Mouse (Mus musculus) CD4-positive, CD25-positive, alpha-beta regulatory T cell, adult 2 months (primary cell): ENCODE measurements around the gene Ythdf2.

Source experiments
- DNase-seq: peaks from one replicate; pipeline ENCODE4 v3.0.0-alpha.2; 2012; ENCODE audit warnings: low read depth, low spot score

Ythdf2 gene

DNA sequence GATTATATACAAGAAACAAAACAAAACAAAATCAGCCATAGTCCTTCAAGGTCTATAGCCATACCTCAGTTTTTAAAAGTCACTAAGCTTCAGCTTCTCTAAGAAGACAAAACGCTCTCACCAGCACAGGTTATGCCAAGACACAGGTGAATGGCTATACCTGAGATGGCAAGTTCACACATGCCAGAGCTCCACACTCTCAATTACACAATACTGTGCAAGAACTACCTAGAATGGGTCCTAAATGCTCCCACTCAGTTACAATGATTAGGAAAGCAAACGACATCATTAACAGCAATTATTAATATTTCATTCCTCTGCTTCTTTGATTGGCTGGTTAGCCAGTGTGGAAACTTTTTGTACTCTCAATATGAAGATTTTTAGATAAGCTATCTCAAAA lies 2.8 kb downstream of the Ythdf2 start:
- no peak for DNase-seq

DNA sequence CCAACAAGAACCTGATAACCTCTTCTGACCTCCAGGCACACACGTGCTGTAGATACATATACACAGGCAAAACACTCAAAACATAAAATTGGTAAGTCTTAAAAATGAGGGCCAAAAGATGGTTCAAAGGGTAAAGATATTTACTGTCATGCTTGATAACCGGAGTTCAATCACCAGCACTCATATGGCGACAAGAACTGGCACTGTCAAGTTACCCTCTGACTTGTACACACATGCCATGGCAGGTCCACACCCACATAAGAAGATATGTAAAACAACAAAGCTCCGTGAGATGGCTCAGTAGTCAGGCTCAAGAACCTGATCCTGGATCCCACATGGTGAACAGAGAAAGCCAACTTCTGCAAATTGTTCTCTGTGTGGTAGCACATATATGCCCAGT lies 4.8 kb downstream of the Ythdf2 start:
- no peak for DNase-seq

DNA sequence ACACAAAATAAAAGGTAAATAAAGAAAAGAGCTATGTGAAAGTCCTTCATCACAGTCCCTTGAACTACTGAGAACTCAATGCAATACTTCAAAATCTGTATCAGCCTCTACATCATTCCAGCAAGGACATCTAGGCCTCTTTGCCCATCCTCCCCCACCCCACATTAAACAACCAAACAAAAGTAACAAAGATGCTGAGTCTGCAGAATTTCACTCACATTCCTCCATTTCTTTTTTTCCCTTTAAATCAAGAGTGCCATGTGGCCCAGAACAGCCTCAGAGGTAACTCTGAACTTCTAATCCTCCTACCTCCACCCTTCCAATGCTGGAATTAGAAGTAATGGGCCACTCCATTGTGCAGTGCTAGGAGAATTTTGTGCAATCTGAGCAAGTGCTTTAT lies 13.3 kb downstream of the Ythdf2 start:
- no peak for DNase-seq

- peak; percentile 72 for DNase-seq
Measured at GRCm38 (mm10) chr4:132198285-132198712, 13.8 kb downstream of the Ythdf2 start.

DNA sequence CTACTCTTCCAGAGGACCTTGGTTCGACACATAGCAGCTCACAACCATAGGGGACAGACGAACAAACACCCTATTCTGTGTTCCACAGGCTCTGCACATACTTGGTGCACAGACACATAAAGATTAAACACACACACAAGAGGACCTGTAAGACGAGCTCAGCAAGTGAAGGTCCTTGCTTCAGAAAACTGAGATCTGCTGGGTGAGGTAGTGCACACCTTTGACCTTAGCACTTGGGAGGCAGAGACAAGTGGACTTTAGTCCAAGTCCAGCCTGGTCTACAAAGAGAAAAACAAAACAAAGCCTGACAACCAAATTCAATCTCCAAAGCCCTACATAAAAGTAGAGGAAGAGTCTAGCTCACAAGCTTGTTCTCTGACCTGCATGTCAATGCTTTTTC lies 17.1 kb downstream of the Ythdf2 start:
- DNase-seq, result no peak

DNA sequence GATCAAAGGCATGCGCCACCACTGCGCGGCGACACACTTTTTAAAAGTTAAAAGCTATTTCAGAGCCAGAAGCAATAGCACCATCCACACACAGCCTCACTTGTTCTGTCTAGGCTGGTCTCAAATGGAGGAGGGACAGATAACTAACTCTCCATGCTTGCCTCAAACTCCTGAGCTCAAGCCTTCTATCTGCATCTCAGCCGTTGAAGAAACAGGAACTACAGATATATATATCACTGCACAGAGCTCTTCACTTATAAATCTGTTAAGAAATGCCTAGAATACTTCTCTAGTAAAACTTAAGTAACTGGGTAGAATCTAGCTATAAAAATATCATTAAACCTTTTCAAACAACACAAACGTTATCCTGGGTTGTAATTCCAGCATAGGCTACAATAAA lies 17.7 kb downstream of the Ythdf2 start:
- DNase-seq, result no peak

DNA sequence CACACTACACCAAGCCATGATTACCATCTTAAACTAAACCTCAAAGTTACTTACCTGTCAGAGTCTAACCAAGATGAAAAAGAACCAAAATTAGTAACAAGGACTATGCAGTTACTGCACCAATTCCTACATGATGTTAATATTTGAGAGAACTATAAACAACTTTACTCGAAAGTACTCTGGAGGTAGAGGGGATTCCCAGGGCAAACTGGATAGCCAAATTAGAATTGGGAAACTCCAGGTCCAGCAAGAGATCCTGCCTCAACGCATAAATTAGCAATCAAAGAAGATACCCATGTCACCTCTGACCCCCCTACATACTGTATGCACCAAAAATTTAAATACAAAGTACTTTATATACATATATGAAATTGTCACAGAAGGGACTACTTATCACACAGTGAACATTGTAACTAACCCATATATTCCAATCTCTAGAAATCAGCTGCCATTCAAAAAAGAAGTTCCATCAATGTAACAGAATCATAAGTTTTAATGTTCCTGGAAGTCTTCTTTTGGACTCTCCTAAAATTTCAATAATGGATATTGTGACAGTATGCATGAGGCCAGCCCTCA lies 24.2 kb downstream of the Ythdf2 start:
- no peak for DNase-seq

DNA sequence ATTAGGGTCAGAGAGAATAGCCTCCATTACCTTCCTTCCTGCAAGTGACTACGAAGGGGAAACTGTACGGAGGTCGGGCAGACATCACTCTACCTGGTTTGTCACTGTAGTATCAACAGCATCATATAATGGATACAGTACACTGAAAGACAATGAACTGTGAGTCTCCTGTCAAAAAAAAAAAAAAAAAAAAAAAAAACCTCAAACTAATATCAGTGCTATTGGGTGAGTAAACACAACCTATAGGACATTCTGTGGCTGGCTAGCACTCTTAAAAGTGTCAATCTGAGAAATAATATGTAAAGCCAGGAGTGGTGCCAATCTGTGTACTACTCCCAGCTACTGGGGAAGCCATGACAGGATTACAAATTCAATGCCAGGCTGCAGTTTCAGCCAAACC lies 28.9 kb downstream of the Ythdf2 start:
- DNase-seq, result no peak

- peak; percentile 18 for DNase-seq
Measured at GRCm38 (mm10) chr4:132181721-132182658, 30.1 kb downstream of the Ythdf2 start.

DNA sequence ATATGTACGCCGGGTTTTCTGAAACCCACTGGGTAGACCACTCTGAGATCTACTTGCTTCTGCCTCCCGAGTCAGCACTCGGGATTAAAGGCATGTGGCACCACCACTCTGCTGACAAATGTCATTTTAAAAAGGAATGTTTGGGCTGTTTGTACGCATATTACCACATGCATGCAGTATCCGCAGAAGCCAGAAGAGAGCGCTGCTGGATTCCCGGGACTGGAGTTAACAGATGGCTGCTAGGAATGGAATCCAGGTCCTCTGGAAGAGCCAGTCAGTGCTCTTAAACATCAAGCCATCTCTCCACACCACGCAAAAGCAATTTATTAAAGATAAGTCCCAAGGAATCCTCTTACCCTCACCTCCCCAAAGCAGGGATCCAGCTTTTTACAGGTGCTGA lies 31.4 kb downstream of the Ythdf2 start:
- peak; percentile 22 for DNase-seq

- peak; percentile 81 for DNase-seq
Measured at GRCm38 (mm10) chr4:132178630-132179059, 33.5 kb downstream of the Ythdf2 start.

DNA sequence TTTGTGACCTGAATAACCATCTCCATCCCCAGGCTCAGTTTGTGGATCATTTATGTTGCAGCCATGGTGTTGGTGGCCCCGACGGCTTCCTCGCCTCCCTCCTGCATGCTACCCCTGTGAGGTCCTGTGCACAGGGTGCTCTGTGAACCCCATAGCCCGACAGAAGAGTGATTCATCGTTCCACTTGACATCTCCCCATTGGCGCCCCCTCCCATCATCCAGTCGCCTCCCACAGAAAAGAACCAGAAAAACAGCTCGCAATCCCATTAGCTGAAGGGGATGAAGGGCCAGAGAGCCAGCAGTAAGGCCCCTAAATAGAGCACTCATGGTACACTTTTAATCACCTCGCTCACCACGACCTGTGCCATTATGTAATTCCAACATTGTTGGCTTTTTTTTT lies 35.6 kb downstream of the Ythdf2 start:
- DNase-seq, result no peak

- no peak for DNase-seq
Measured at GRCm38 (mm10) chr4:132170891-132171290, 41.2 kb downstream of the Ythdf2 start.

GRCm38 (mm10) chr4:132169761-132170160 lies 42.3 kb downstream of the Ythdf2 start:
- DNase-seq, result no peak

DNA sequence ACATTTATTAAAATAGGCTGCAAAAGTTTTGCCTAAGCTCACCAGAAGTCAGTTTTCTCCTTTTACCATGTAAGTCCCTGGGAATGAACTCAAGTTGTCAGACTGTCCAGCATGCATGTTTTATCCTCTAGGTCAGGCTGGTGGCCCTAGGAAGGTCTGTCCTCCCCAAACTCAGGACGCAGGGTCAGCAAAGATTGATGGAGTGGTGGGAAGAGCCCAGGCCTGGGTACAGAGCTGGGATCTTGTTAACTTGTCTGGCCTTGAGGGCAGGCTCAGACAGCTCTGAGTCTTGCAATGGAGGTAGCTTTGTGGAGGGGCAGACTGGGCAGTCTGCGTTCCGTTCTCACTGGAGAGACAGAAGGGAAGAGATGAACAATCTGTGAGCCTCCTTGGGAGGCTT lies 42.8 kb downstream of the Ythdf2 start:
- no peak for DNase-seq

- no peak for DNase-seq
Measured at GRCm38 (mm10) chr4:132167436-132167835, 44.7 kb downstream of the Ythdf2 start.

DNA sequence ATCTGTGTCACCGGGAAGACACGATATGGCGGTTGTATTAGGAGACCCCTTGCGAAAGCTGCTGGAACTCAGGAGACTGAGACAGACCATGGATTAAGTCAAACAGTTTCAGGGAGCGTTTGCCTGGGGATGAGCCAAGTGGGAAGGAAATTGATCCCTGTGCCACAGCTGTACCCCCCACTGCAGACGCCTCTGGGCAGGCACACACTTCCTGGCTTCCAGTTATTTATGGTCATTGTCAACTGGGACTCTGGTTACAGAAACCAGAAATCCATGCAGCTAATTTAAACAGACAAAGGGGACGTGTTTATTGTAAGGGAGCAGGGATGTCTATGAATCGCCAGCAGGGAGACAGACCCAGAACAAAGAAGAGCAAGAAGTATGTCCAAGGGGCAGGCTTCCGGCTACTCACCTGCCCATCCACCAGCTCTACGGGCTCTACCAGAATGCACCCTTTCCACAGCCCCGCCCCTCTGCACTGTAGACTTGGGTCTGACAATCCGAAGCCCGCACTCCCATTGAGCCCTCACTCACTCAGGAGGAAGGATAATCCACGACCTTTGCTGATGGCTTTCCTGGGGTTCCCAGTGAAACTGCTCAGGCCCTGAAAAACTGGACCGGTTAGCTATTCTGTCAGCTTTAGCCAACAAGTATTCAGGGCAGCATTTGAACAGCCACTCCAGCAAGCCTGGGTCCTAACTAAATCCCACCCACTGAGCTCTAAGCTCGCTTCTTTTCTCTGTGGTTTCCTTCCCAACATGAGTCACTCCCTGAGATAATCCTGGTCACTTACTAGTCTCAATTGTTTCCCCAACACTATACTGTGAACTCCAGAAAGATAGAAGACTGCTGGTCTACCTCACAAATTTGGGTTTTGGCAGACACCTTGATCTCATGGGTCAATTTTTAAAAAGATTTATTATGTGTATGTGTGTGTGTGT lies 45.5 kb downstream of the Ythdf2 start:
- no peak for DNase-seq

DNA sequence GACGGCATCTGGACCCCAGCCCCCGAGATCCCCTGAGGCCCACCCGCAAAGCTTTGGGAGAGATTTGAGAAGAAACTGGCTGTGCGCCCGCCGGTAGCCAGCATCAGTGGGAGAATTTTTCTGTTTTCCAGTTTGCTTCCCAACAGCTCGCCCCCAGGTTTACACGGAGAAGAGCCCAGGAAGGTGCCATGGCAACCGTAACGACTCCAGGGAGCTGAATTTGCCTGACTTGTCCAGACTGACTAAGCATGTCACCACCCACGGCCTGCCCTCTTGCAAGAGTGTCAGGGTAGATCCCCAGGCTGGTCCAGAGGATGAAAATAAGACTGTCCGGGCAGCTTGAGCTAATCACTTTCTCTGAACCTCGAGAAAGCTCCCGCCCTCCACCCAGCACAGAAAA lies 46.4 kb downstream of the Ythdf2 start:
- DNase-seq, result no peak

DNA sequence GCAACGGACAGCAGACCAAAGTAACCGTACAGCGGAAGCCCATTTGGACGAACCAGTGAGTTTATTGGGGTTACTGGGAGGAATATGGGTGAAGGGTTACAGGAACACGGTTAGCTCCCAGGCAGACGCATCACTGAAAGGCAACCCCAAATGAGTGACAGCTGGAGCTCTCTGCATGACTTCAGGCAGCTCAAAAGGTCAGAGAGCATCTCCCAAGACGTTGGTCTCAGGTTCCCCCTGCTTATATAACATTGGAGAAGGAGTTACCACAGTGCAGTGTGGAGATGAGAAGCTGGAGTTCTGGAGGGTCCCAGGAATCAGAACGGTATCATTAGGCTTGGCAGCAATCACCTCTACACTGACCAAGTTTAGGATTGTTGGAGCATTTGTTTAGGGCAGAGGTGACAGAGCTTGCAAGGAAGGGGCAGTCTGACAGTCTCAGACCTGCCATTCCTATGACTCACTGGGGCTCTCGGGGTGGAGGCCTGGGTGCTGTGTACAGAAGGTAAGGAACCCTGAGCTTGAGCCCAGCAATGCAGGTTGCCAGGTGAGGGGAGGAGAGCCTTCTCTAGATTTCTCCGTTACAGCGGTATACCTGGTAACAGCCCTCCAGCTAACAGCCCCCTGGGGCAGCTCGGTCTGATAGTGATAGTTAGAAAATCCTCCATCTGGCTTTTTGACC lies 55.0 kb downstream of the Ythdf2 start:
- DNase-seq, result no peak

- DNase-seq, result no peak
Measured at GRCm38 (mm10) chr4:132154877-132155670, 57.0 kb downstream of the Ythdf2 start.

DNA sequence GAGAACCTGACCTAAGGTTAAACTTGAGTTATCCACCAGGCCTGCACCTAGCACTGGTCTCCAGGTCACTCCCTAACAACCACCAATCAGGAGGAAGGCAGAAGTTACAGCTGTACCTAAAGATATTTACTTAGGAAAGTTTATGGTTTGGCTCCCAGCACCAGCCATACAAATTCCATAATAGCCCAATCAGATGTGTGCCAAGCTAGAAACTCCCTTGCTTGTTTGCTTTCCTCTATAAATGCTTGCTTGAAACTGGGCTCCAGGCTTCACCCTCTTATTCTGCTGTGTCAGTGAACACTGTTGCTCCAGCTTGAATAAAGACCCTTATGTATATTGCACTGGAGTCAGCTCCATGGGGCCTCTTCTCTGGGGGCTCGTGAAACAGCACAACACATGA lies 60.4 kb downstream of the Ythdf2 start:
- DNase-seq, result no peak
